Mouse (Mus musculus) MN1 (cell line): ENCODE measurements at regions not wholly inside any gene's neighbourhood (a gene's known extent, or its start where the extent isn't known, plus 50 kb on each side); places are given as distances from the start of the nearest gene placed in this dataset.
A peak's percentile ranks its signal among the peaks of the same experiment; 100 is the strongest.

Experiments used
- DNase-seq: peaks from one replicate; pipeline ENCODE4 v3.0.0-alpha.2; 2016; ENCODE audit warnings: low spot score

- DNase-seq, result no peak
Observed at GRCm38 (mm10) chr17:63798961-63799531, 63.8 kb upstream of the Fer start.

- no peak for DNase-seq
Observed at GRCm38 (mm10) chr17:63801411-63801810, 61.5 kb upstream of the Fer start.

DNA sequence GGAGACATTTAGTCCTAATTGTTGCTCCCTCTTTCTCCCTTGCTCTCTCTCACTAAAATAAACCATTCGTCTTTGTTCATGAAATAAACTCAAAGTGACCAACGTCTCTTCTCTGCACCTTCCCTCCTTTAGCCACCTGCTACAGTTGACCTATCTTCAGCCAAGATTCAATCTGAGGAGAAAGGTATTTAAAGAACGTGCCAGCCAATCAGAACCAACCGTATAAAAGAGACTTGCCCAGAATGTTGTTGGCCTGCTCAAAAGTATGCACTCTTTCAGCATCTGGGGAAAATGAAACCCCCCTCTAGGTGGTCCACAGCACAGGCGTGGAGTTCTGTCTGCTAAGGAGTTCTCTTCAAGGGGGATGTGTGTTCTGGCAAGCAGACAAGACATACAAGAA lies 60.0 kb upstream of the Fer start:
- no peak for DNase-seq

DNA sequence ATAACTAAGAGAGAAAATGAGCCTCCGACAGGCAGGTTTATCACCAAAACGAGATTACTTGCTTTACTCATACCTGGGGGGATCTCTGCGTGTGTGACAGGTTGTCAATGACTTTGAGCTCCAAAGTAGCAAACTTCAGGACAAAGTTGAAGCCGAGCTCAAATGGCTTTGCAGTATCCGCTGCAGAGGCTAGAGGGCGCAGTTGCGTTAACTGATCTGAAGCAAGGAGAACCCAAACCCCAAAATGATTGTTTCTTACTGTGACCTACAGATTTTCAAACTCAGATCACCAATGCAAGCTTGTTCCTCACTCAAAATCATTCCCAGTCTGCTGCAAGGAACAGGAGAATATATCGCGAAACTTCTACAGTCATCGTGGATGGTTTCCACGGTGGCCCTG lies 59.3 kb upstream of the Fer start:
- peak; percentile 73 for DNase-seq

DNA sequence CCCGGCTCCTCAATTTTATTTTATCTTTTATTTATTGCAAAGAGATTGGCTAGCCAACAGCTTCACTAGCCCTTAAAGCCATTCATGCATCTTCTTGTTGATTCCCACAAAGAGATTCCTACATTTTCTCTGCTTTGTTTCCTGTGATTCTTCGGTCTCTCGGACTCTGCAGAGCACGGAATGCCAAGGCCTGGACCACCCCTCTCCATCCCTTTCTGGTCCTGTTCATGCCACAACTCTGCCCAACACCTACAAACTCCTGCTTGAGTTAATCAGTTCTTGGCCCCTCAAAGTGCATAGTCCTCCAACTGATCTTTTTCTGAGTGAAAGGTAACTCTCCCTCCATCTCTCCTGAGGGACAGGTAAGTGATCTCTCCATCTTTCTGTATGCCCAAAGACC lies 58.4 kb upstream of the Fer start:
- DNase-seq, result no peak

GRCm38 (mm10) chr17:63806360-63806759 lies 56.5 kb upstream of the Fer start:
- no peak for DNase-seq

DNA sequence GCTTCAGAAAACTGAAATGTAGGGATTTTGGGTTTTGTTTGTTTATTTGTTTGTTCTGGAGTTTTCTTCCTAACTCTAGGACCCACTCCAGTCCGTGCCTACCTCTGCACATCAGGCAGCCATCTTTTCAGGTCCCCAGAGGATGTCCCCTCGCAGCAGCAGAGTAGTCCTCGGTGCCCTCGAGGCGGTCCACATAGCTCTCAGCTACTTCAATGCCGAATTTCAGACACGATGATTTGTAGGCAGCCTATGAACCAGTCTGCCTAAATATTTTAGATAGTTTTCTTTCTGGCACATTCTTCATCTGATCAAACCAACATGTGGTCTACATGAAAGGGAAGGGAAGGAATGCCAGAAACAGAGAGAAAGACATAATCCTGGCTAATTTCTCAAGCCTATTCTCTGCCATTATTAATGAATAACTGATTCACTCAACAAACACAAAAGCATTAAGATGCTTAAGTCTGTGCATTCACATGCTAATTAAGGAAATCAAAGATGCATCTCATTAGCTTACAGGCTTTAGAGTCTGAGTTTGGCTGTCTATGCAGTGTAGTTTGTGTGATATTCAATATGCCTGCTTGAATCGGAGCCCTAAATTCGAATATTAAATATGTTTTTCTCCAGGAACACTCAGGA lies 55.2 kb upstream of the Fer start:
- no peak for DNase-seq

DNA sequence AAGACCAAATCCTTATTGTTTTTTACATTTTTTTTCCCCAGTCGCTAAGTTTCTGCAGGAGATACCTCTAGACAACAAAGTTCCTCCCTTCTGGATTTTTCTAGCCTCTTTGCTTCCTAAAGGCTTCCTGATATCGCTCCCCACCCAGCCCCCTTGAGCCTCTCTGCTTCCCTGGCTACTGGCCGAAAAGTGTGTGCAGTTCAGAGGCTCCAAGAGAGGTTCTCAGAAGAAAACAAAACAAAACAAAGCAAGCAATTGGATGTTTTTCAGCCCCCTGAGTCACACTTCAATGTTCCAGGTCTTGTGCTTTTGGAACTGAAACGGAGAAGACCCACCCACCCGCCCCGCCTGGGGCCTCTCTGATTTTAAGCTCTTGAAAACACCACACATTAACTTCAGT lies 54.1 kb upstream of the Fer start:
- no peak for DNase-seq

DNA sequence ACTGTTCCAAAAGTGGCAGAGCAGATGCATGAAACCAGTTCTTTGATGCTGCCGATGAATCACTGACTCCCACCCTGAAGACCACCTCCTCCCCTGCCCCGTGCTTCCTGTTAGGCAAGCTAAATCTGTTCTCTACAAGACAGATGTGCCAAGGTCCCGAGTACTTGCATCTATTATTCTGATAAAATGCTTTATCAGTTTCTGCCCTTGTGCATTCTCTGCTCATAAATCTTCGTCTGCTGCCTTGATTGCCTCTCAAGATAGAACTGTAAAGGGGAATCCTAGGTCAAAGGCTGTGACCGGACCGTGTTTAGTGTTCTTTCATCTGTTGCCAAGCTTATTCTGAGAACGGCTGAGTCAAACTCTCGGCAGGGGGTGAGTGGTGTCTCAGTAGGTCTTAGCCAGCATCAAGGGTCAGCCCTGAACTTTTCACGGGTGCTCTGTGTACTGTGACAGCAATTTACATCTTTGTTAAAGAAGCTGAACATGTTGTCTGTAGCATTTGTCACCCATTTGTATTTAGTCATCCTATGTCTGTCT lies 51.5 kb upstream of the Fer start:
- no peak for DNase-seq

- no peak for DNase-seq
Observed at GRCm38 (mm10) chr17:63812586-63812985, 50.3 kb upstream of the Fer start.
